Mouse (Mus musculus) MEL (cell line): ENCODE data around the gene Esyt3. TPM values are rescaled to one million over a fixed set of nuclear protein-coding genes. Genes with fewer than 3 reads are reported as not detected.

Experiments
- DNase-seq: peaks from one replicate; pipeline ENCODE4 v3.0.0; 2011; ENCODE audit warnings: low read depth, low spot score
- H3K27ac ChIP-seq: 2 replicates; pipeline ENCODE4 v1.5.1; 2012; ENCODE audit warnings: low read depth, mild to moderate bottlenecking, control low read depth, low read length, moderate library complexity; ENCODE audit not compliant: control insufficient read depth
- H3K27me3 ChIP-seq, 2 experiments: fragments of 150-350 bp in 1 of 2; sonication (generic) in 1 of 2; 2 replicates each; pipeline ENCODE4 v1.6.1; 2012; ENCODE audit warnings: low read length in 2 of 2, mild to moderate bottlenecking in 2 of 2, improper control_type of control experiment in 1 of 2, moderate library complexity in 1 of 2; ENCODE audit not compliant: insufficient read depth in 2 of 2, control insufficient read depth in 1 of 2
- H3K36me3 ChIP-seq, 2 experiments: 2 replicates each; pipeline ENCODE4 v1.6.1; 2012 to 2014; ENCODE audit warnings: low read length in 2 of 2, improper control_type of control experiment in 1 of 2, inconsistent platforms in 1 of 2, mild to moderate bottlenecking in 1 of 2; ENCODE audit not compliant: insufficient read depth in 2 of 2, control insufficient read depth in 1 of 2
- H3K4me1 ChIP-seq, 2 experiments: fragments of 150-350 bp in 1 of 2; sonication (generic) in 1 of 2; 2 replicates each; pipeline ENCODE4 v1.6.1; 2012; ENCODE audit warnings: low read length in 2 of 2, improper control_type of control experiment in 1 of 2, mild to moderate bottlenecking in 1 of 2; ENCODE audit not compliant: insufficient read depth in 2 of 2, control insufficient read depth in 1 of 2
- H3K4me3 ChIP-seq, 2 experiments: fragments of 150-350 bp in 1 of 2; sonication (generic) in 1 of 2; 2 replicates each; pipeline ENCODE4 v1.5.1; 2012; ENCODE audit warnings: low read depth in 2 of 2, low read length in 2 of 2, mild to moderate bottlenecking in 2 of 2, moderate library complexity in 2 of 2, control low read depth in 1 of 2, improper control_type of control experiment in 1 of 2; ENCODE audit not compliant: control insufficient read depth in 1 of 2, insufficient read depth in 1 of 2
- H3K79me2 ChIP-seq: 2 replicates; pipeline ENCODE4 v1.6.1; 2012; ENCODE audit warnings: mild to moderate bottlenecking, low read length, moderate library complexity; ENCODE audit not compliant: control insufficient read depth, poor library complexity, insufficient read depth
- H3K9ac ChIP-seq: 2 replicates; pipeline ENCODE4 v1.6.1; 2012; ENCODE audit warnings: low read depth, mild to moderate bottlenecking, control low read depth, low read length, moderate library complexity; ENCODE audit not compliant: control insufficient read depth, poor library complexity, severe bottlenecking
- H3K9me3 ChIP-seq: fragments of 150-350 bp; sonication (generic); replicated peaks from 2 replicates; pipeline ENCODE4 v1.6.1; 2012; ENCODE audit warnings: mild to moderate bottlenecking, low read length, improper control_type of control experiment, moderate library complexity; ENCODE audit not compliant: insufficient read depth
- CTCF ChIP-seq, 3 experiments: IDR thresholded peaks in 2 of 3; conservative IDR thresholded peaks in 1 of 3; 2 replicates each; pipeline ENCODE4 v1.5.1; 2011 to 2012; ENCODE audit warnings: low read length in 3 of 3, low read depth in 2 of 3, mild to moderate bottlenecking in 2 of 3, improper control_type of control experiment in 1 of 3, inconsistent platforms in 1 of 3, mixed read lengths in 1 of 3, moderate library complexity in 1 of 3; ENCODE audit not compliant: control insufficient read depth in 1 of 3, insufficient read depth in 1 of 3, poor library complexity in 1 of 3, severe bottlenecking in 1 of 3
- ELF1 ChIP-seq: IDR thresholded peaks from 2 replicates; pipeline ENCODE4 v1.6.1; 2014; ENCODE audit warnings: low read depth, mild to moderate bottlenecking, inconsistent platforms, low read length, improper control_type of control experiment, moderate library complexity
- EP300 ChIP-seq, 2 experiments: IDR thresholded peaks; 2 replicates each; pipeline ENCODE4 v1.6.1; 2011; ENCODE audit warnings: improper control_type of control experiment in 2 of 2, low read length in 2 of 2, low read depth in 1 of 2, mild to moderate bottlenecking in 1 of 2
- ETS1 ChIP-seq: IDR thresholded peaks from 2 replicates; pipeline ENCODE4 v1.6.1; 2012; ENCODE audit warnings: low read depth, mild to moderate bottlenecking, inconsistent platforms, low read length, improper control_type of control experiment, moderate library complexity
- GABPA ChIP-seq: IDR thresholded peaks from 2 replicates; pipeline ENCODE4 v1.6.1; 2012; ENCODE audit warnings: low read depth, mild to moderate bottlenecking, inconsistent platforms, low read length, improper control_type of control experiment, moderate library complexity
- MAX ChIP-seq: IDR thresholded peaks from 2 replicates; pipeline ENCODE4 v1.6.1; 2011; ENCODE audit warnings: low read length, improper control_type of control experiment
- MEF2A ChIP-seq: IDR thresholded peaks from 2 replicates; pipeline ENCODE4 v1.6.1; 2014; ENCODE audit warnings: low read depth, mild to moderate bottlenecking, inconsistent platforms, low read length, improper control_type of control experiment; ENCODE audit not compliant: poor library complexity, insufficient replicate concordance, severe bottlenecking; ENCODE audit errors: extremely low read depth
- MXI1 ChIP-seq: IDR thresholded peaks from 2 replicates; pipeline ENCODE4 v1.6.1; 2011; ENCODE audit warnings: mild to moderate bottlenecking, low read depth, low read length, improper control_type of control experiment
- MYB ChIP-seq: IDR thresholded peaks from 2 replicates; pipeline ENCODE4 v1.6.1; 2011; ENCODE audit warnings: mild to moderate bottlenecking, low read depth, low read length, improper control_type of control experiment
- MYC ChIP-seq: IDR thresholded peaks from 2 replicates; pipeline ENCODE4 v1.6.1; 2011; ENCODE audit warnings: low read depth, mild to moderate bottlenecking, low read length, improper control_type of control experiment, moderate library complexity
- POLR2A ChIP-seq, 2 experiments: IDR thresholded peaks; 2 replicates each; pipeline ENCODE4 v1.6.1; 2011 to 2012; ENCODE audit warnings: low read length in 2 of 2, mild to moderate bottlenecking in 2 of 2, control low read depth in 1 of 2, improper control_type of control experiment in 1 of 2, low read depth in 1 of 2, moderate library complexity in 1 of 2; ENCODE audit not compliant: control insufficient read depth in 1 of 2, insufficient read depth in 1 of 2, poor library complexity in 1 of 2
- POLR2AphosphoS2 ChIP-seq: IDR thresholded peaks from 2 replicates; pipeline ENCODE4 v1.6.1; 2011; ENCODE audit warnings: low read length, improper control_type of control experiment
- POLR2AphosphoS5 ChIP-seq: IDR thresholded peaks from 2 replicates; pipeline ENCODE4 v1.6.1; 2012; ENCODE audit warnings: low read depth, borderline replicate concordance, mild to moderate bottlenecking, inconsistent platforms, low read length, moderate library complexity, mixed read lengths
- SIN3A ChIP-seq: IDR thresholded peaks from 2 replicates; pipeline ENCODE4 v1.6.1; 2012; ENCODE audit warnings: low read length, improper control_type of control experiment, inconsistent platforms
- TCF12 ChIP-seq: IDR thresholded peaks from 2 replicates; pipeline ENCODE4 v1.6.1; 2014; ENCODE audit warnings: low read depth, mild to moderate bottlenecking, inconsistent platforms, low read length, improper control_type of control experiment, moderate library complexity
- USF1 ChIP-seq: IDR thresholded peaks from 2 replicates; pipeline ENCODE4 v1.6.1; 2014; ENCODE audit warnings: low read depth, mild to moderate bottlenecking, inconsistent platforms, low read length, improper control_type of control experiment, moderate library complexity
- ZC3H11A ChIP-seq: IDR thresholded peaks from 2 replicates; pipeline ENCODE4 v1.6.1; 2012; ENCODE audit warnings: low read depth, mild to moderate bottlenecking, inconsistent platforms, low read length, improper control_type of control experiment
- ZNF384 ChIP-seq: IDR thresholded peaks from 2 replicates; pipeline ENCODE4 v1.6.1; 2012; ENCODE audit warnings: low read depth, mild to moderate bottlenecking, inconsistent platforms, low read length, improper control_type of control experiment
- polyA plus RNA-seq, 2 experiments: library from polyadenylated mRNA; stranded (reverse) in 1 of 2; unstranded in 1 of 2; fragments of >175 nt in 1 of 2; fragments of >200 nt in 1 of 2; gene quantifications; 2 replicates each; pipeline versions ENCODE4 v1.2.1 to v1.2.4; 2012; ENCODE audit warnings: low replicate concordance in 2 of 2, low read depth in 1 of 2; ENCODE audit not compliant: insufficient read length in 2 of 2, insufficient read depth in 1 of 2, missing spikeins in 1 of 2
- total RNA-seq: library from RNA; depleted of rRNA; stranded (reverse); fragments of 300-350 nt; gene quantifications from 2 replicates; pipeline ENCODE4 v1.2.3, GENCODE M21; 2012

The Esyt3 gene
- total and polyA plus RNA-seq, 3 experiments = 0.07 TPM; not detected in 2

DNA sequence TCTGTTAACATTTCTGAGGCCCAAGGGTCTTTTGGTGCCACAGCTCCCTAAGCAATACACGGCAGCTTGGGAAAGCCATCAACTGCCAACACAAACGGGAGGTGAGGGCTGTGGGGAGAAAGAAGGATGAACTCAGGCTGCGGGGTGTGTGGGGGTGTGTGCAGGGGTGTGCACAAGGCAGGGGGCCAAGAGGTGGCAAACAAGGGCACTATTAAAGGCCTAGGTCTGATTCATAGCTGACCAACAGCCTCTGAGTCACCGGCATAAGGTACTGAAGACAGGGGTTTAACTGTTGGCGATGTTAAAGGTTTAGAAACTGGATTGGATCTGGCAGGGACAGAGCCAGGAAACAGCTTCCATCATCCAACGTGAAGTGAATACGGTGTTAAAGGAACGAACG is 30.5 kb upstream of the Esyt3 start:
- Histone ChIP-seq H3K4me1 (no peaks in the 10 kb centered on the region; a peak in 1 of 4 replicates), H3K4me3 (no peak overlapping the region), H3K9me3 (no peaks in the 10 kb centered on the region), H3K27me3 (no peaks in the 10 kb centered on the region; a peak in 1 of 4 replicates), H3K9ac (no peak overlapping the region), H3K27ac (no peak overlapping the region), H3K79me2 (no peaks in the 10 kb centered on the region), H3K36me3 (no peaks in the 10 kb centered on the region)
- no peak for DNase-seq
- TF ChIP-seq EP300 (IDR thresholded peaks at IDR 0.05; ENCODE audit: low read depth in 1 of 2, low read length in 2 of 2) (no peak), MYB (no peak), SIN3A (no peak), TCF12 (no peak), MEF2A (no peak), POLR2AphosphoS2 (no peak), MYC (no peak), MAX (no peak), ZNF384 (no peak), ELF1 (no peak), ZC3H11A (no peak), POLR2AphosphoS5 (no peak), POLR2A (IDR thresholded peaks at IDR 0.05; ENCODE audit: control insufficient read depth in 1 of 2, insufficient read depth in 1 of 2, low read depth in 1 of 2, low read length in 2 of 2, poor library complexity in 1 of 2) (no peak), CTCF (IDR thresholded peaks at IDR 0.05 in 2 of 3, conservative IDR thresholded peaks at IDR 0.05 in 1 of 3; ENCODE audit: control insufficient read depth in 1 of 3, insufficient read depth in 1 of 3, low read depth in 2 of 3, low read length in 3 of 3, poor library complexity in 1 of 3, severe bottlenecking in 1 of 3) (no peak)

DNA sequence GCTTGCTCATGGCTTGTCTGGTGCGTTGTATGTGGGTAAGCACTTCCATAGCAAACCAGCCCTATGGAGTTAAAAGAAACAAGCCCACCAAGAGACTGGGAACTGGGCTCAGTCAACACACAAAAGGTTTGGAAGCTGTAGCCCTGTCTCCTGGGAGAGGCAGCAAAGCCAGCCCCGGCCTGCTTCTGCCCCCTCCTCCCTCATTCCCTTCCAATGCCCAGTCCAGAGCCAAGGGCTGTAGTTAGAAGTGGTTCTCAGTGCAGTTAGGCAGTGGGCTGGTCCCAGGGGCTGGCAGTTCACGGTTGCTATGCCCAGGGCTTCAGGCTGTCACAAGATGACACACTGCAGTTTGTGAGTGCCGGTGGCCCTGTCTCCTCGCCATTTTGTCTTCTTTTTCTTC is 29.7 kb upstream of the Esyt3 start:
- H3K27me3 ChIP-seq = no peaks in the 10 kb centered on the region; a peak in 1 of 4 replicates
- no peaks in the 10 kb centered on the region for H3K79me2 ChIP-seq
- H3K9me3 ChIP-seq = no peaks in the 10 kb centered on the region
- no peak overlapping the region for H3K4me3 ChIP-seq
- TF ChIP-seq EP300 (IDR thresholded peaks at IDR 0.05; ENCODE audit: low read depth in 1 of 2, low read length in 2 of 2) (no peak), USF1 (no peak), ETS1 (no peak), POLR2AphosphoS5 (no peak), GABPA (no peak), MXI1 (no peak)
- H3K4me1 ChIP-seq = no peaks in the 10 kb centered on the region; a peak in 1 of 4 replicates
- H3K27ac ChIP-seq = no peak overlapping the region
- H3K9ac ChIP-seq = no peak overlapping the region
- H3K36me3 ChIP-seq = no peaks in the 10 kb centered on the region
- no peak for DNase-seq
